Mouse (Mus musculus) left cerebral cortex, adult 11 months (tissue): Measurements from ENCODE around the gene Syt16.

Source experiments
- DNase-seq: peaks from one replicate; pipeline ENCODE4 v3.0.0; 2022; ENCODE audit warnings: low spot score

Gene Syt16

GRCm38 (mm10) chr12:74219909-74220308 is 222.4 kb downstream of the Syt16 start:
- DNase-seq = no peak

GRCm38 (mm10) chr12:74220651-74221050 is 223.2 kb downstream of the Syt16 start:
- no peak for DNase-seq

- DNase-seq = peak; percentile 70
Measured at GRCm38 (mm10) chr12:74230808-74231207, 233.3 kb downstream of the Syt16 start.

GRCm38 (mm10) chr12:74232845-74233244 is 235.4 kb downstream of the Syt16 start:
- no peak for DNase-seq

- DNase-seq = no peak
Measured at GRCm38 (mm10) chr12:74236191-74236590, 238.7 kb downstream of the Syt16 start.

GRCm38 (mm10) chr12:74238056-74238455 is 240.6 kb downstream of the Syt16 start:
- DNase-seq = peak; percentile 57

- DNase-seq = no peak
Measured at GRCm38 (mm10) chr12:74238806-74239205, 241.3 kb downstream of the Syt16 start.

GRCm38 (mm10) chr12:74264846-74265245 is 267.4 kb downstream of the Syt16 start:
- no peak for DNase-seq

GRCm38 (mm10) chr12:74267049-74267448 is 269.6 kb downstream of the Syt16 start:
- no peak for DNase-seq

- DNase-seq = no peak
Measured at GRCm38 (mm10) chr12:74268644-74269285, 271.3 kb downstream of the Syt16 start.

GRCm38 (mm10) chr12:74272545-74272944 is 275.1 kb downstream of the Syt16 start:
- no peak for DNase-seq

GRCm38 (mm10) chr12:74277265-74277664 is 279.8 kb downstream of the Syt16 start:
- no peak for DNase-seq

- DNase-seq = no peak
Measured at GRCm38 (mm10) chr12:74281403-74281802, 283.9 kb downstream of the Syt16 start.

GRCm38 (mm10) chr12:74282846-74283245 is 285.4 kb downstream of the Syt16 start:
- DNase-seq = no peak

GRCm38 (mm10) chr12:74284020-74284684 is 286.7 kb downstream of the Syt16 start:
- peak; percentile 93 for DNase-seq

GRCm38 (mm10) chr12:74284685-74285054 is 287.2 kb downstream of the Syt16 start:
- DNase-seq = no peak

- no peak for DNase-seq
Measured at GRCm38 (mm10) chr12:74290983-74291382, 293.5 kb downstream of the Syt16 start.

- DNase-seq = no peak
Measured at GRCm38 (mm10) chr12:74293624-74294023, 296.2 kb downstream of the Syt16 start.

- DNase-seq = no peak
Measured at GRCm38 (mm10) chr12:74296374-74296773, 298.9 kb downstream of the Syt16 start.

GRCm38 (mm10) chr12:74301559-74301958 is 304.1 kb downstream of the Syt16 start:
- DNase-seq = no peak

- DNase-seq = no peak
Measured at GRCm38 (mm10) chr12:74303418-74304294, 306.2 kb downstream of the Syt16 start.

GRCm38 (mm10) chr12:74312611-74313010 is 315.1 kb downstream of the Syt16 start:
- DNase-seq = no peak

- no peak for DNase-seq
Measured at GRCm38 (mm10) chr12:74315221-74315620, 317.8 kb downstream of the Syt16 start.
